Mouse (Mus musculus) retina, adult 2 months (tissue): ENCODE data around the gene Bcar3.
"Not testable (repeated sequence)": the region's sequence is repeated elsewhere in the genome, so short reads cannot be mapped to it uniquely, and the experiment has no call there.

Experiments used
- DNase-seq: peaks from one replicate; pipeline ENCODE4 v3.0.0-alpha.2; 2012; ENCODE audit warnings: low read depth, low spot score

The Bcar3 gene

DNA sequence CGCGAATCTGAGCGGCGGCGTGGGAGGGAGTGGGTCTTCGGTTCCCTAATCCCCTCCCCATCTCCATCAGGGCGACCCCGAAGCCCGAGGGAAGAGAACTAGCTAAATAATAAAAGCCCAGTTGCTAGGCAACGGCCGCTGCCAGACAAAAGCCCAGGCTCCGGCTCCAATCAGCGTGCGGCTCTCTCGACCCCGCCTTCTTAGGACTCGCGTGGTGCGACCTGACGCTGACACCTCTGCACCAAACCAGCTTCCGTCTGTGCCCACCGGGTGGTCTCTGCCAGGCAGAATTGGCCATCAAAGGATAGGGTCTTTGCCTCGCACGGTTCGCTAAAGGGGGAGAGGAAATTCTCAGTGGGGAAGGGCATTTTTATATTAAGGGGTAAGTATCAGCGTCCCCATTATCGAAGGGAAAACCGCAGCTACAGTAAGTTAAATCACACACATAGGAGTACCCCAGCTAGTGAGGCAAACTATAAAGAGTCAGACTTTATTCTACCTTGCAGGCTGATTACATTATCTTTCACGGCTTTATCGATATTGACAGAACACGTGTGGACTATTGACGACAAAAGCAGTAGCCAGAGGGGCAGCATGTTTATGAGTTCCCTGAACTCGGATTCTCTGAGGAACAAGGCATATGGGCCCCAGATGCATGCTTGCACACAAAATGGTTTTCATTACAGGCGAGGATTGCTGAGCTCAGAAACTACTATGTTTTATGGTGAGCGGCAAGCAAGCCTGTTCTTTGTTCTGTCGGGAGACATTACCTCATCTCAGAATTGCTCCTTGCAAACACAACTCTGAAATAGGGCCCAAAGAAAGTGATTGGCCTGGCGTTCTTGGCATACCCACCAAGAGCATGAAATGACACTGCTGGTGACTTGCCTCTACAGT, at the start of gene Bcar3:
TSS of gene Bcar3 (plus strand) at position 183 of the 897 bp plus-strand sequence.
- peak; percentile 85 for DNase-seq

DNA sequence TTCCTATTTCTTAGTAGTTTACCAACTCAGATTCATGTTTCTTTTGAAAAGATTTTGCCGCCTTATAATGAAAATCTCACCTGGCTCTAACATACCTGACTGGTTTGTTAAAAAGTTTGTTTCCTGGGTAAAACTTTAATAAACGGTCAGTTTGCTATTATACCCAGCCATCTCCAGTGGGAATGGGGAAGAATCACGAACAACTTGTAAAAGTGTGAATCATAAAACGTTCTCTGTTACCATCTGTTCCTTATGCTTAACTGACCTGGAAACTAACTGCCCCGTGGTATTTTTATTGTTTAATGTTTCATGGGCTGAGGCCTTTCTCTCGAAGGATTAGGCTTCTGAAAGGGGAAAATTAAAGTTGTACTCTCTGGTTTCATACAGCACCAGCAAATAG, 49.2 kb upstream of the Bcar3 start:
- no peak for DNase-seq

DNA sequence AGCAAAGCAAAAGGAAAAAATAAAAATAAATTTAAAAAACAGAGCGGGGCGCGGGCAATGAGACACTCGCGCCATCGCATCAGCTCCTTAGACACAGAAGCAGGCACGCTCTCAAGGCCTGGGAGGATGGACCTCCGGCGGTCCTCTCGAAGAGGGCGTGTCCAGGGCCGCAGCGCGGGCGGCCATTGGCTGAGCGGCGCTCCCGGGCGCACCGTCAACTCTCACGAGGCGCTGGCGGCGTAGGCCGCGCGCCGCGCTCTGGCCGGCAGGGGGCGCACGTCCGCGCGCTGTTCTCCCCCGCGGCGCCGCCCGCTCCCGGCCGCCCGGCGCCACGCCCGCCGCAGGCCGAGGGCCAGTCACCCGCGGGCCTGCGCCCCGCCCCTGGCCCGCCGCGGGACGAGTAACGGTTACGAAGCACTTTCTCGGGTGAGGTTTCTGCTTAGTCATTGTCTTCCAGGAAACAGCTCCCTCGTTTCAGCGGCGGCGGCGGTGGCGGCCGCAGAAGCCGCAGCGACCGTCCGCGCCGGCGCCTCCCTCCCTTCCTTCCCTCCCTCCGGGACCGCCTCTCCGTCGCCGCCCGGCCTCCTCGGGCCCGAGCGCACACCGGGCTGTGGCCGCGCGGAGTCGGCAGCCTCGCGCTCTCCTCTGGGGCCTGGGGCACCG, 48.6 kb upstream of the Bcar3 start, which contains the start of gene Gclm:
TSS of gene Gclm (plus strand) at position 343 of the 663 bp plus-strand sequence.
- peak; percentile 87 for DNase-seq

DNA sequence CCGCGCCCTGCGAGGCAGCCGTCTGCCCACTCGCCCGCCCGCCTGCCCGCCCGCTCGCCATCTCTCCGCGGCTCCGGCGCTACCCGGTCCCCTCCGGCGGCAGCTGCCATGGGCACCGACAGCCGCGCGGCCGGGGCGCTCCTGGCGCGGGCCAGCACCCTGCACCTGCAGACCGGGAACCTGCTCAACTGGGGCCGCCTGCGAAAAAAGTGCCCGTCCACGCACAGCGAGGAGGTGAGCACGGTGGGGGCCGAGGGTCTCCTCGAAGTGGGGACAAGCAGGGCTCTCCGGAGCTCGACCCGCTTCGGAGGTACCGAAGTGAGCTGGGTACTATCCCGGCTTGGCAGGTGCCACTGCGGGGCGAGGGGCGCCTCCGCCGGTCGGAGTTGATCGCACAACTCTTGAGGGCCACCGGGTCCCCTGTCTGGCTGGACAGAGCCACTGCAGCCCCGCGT, 48.0 kb upstream of the Bcar3 start:
- DNase-seq: no peak

DNA sequence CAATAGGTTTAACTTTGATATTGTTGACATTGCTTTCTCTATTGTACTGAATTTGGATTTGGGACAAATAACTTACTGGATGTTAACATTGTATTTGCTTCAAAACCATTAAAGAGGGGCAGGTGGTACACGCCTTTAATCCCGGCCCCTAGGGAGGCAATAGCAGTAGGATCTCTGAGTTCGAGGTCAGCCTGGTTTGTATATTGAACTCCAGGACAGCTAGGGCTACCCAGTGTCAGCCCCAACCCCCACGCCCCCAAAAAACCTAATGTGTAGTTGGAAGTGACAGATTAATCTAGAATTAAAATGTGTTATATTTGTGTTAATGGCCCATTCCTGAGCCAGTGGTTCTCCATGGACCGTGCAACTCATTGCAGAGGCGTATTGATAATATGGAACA, 47.5 kb upstream of the Bcar3 start:
- no peak for DNase-seq

DNA sequence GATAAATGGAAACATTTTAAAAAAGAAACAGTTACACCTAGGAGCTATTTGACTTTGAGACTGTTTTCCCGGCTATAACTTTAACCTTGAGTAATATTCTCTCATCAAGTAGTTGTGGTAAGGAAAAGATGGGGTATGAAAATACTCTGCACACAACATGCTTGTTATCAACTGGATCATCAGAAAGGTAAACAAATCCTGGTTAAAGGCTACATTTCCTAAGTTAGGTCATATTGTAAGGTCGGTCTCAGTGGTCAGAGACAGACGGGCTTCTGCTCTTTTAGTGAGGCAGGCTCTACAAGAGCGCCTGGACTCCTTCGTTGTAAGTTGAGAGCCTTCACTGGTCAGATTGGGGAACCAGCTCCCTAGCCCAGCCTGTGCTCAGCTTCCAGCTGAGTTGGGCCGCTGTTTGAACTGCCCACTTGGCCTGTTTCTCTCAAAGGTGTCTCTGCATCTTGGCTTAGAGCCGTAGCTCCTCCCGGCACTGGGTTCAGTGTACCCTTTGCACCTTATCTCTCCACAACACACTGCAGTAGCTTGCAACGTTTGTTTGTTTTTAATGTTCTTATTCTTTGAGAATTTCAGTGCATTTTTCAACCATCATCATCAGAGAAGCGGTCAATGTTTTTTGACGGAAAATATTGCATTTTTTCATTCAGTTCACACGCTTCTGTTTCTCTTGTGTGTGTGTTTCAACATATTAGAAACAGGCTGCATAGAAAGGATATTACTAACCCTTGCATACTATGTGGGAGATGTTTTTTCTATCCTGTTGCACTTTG, 46.8 kb upstream of the Bcar3 start:
- no peak for DNase-seq

DNA sequence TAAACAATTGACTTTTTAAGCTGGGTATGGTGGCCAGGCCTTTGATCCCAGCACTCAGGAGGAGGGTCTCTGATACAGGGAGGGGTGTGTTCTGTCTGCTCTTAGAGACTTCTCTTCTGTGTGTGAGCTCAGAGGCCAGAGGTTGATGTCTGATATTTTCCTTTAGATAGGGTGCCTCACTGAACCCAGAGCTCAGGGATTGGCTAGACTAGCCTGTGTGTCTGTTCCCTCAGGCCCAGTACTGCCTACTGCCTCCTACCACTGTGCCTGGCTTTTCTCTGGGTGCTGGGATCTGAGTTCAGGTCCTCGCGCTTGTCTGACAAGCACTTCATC, 46.2 kb upstream of the Bcar3 start:
- DNase-seq: no peak

DNA sequence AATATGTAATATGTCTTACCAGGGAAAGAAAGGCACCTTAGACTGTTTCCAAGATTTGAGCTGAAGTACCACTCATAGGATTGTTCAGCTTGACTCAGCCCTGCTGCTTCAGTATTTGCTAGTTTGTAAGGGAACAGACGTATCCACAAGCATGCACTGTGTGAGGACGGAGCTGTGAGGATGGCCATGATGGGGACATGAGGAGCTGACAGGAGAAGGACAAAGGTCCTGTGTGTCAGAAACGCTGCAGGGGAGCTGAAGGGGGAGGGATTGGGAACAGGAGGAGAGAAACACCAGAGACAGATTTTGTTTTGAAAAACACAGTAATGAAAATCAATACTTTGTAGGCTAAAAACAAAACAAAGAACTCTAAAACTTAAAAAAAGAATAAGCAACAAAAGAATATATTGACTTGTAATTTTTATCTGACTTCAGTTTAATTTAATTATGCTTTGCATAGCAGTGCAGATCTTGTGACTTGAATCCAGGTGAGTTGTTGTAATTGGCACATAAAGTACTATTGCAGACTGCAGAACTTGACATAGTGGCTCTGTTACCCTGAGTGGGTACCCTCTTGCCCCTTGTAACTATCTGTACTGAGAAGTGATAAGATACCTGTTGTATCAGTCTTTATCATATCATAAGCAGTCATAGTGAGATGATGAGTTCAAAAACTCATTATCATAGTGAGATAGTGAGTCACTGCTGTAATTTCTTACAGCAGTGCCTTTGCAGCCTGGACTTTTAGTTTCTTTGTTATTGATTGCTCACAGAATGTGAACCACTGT, 41.3 kb upstream of the Bcar3 start:
- DNase-seq: no peak

DNA sequence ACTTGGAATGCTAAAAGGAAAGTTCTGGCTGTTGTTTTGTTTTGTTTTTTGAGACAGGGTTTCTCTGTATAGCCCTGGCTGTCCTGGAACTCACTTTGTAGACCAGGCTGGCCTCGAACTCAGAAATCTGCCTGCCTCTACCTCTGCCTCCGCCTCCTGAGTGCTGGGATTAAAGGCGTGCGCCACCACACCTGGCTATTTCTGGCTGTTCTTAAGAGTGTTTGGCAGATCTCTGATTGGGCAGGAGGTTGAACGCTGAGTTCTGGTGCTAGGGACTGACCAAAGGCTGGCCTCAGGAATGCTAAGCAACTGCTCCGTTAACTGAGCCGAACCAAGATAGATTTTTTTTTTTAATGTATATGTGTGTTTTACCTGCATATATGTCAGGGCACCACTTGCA, 39.9 kb upstream of the Bcar3 start:
- DNase-seq: not testable (repeated sequence)

DNA sequence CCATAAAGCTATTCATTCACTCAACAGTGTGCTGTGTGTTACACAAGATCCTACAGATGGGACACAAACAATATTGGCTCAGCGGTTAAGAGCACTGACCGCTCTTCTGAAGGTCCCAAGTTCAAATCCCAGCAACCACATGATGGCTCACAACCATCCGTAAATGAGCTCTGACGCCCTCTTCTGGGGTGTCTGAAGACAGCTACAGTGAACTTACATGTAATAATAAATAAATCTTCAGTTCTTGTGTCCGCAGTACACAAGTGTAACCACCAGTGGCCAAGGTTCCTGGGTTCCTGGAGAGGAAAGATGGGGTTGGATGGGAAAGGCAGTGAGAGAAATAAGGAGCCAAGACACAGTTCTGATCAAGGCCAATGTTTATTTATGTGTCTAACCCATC, 23.9 kb upstream of the Bcar3 start:
- DNase-seq: no peak

DNA sequence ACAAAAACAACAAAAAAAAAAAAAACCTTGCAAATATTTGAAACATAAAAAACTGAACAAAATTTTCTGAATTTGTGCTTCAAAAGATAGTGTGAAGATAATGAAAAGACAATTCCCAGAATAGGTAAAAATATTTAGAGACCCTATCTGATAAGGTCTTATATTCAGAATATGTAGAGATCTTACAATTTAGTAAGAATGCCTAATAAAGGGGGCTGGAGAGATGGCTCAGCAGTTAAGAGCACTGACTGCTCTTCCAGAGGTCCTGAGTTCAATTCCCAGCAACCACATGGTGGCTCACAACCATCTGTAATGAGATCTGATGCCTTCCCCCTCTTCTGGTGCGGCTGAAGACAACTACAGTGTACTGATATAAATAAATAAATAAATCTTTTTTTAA, 21.4 kb upstream of the Bcar3 start:
- DNase-seq: not testable (repeated sequence)

DNA sequence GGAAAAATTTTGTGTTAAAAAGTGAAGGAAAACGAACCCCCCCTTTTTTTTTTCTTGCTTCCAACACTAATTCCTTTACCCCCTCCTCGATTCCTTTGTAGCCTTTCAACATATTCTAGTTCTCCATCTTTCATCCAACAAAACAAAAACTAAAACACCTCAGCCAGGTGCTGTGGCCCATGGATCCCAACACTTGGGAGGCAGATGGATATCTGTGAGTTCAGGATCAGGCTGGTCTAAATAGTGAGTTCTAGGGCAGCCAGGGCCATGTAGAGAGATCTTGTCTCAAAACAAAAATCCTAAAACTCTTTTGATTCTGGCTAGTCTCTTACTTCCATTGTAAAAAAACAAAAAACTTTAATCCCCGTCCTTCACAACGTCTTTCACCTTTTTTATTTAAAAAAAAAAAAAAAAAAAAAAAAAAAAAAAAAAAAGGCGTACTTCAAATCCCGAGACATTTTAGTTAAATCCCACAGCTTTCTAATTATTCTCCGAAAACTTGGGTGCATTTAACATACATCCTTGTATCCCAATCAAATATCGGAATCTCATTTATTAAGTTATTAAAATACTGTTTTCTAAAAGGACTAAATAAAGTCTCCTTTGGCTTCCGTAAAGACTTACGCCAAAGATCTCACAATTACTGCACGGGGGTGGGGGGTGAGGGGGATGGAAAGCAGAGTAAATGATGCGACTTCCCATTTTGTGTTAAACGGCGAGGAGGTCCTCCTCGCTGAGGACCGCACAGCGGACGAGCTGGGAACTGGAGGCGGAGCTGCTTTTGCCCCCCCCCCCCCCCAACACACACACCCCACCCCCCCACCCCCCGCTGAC, 20.3 kb upstream of the Bcar3 start:
- no peak for DNase-seq

DNA sequence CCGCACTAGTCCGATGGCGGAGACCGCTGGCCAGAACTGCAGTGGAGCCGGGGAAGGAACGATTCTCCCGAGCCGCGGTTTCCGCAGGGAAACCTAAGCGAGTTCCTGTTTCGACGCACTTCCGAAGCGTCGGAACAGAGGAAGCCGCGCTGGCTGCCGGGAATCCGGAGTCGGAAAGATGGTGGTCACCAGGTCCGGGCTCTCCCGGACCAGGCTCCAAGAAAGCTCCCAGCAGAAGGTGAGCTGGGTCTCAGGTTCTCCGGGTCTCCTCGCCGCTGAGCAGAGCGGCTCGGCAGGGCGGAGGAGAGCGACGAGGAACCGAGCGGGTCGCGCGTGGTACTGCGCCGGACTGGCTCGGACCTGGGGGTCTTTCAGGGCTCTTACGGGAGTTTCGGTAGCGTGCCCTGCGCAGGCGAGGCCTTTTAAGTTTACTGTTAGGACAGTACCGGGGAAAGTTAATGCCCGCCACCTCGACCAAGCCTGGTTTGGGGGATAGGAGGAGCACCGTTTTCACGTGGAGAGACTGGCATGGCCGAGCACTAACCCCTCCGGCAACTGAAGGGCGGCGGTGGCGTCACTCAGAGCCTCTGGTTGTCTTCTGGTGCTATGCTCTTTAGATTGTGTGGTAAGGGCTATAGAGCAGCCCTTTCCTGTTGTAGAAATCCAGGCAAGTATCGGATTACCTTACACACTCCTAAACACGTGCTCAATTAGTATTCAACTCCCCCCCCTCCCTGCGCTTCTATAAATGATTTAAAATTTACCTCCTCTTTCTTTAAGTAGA, 19.5 kb upstream of the Bcar3 start, which contains the start of gene Dnttip2:
TSS of gene Dnttip2 (plus strand) at position 148 of the 784 bp plus-strand sequence.
- peak; percentile 97 for DNase-seq

DNA sequence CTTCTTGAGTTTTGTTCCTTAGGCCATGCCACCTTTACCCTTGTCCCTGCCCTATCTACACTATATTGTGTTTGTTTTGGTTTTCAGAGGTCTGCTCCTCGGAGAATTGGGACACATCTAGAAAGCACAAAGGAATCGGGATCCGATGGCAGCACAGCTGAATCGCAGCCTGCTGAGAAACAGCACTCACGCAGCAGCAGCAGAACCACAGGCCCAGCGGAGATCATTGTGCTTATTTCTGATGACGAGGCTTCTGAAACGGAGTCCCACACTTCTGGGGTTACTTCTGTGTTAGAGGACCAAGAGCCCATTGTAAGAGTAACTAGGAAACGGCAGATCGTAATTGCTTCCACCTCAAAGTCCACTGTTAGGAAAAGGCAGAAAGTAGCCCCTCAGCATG, 18.8 kb upstream of the Bcar3 start:
- no peak for DNase-seq

DNA sequence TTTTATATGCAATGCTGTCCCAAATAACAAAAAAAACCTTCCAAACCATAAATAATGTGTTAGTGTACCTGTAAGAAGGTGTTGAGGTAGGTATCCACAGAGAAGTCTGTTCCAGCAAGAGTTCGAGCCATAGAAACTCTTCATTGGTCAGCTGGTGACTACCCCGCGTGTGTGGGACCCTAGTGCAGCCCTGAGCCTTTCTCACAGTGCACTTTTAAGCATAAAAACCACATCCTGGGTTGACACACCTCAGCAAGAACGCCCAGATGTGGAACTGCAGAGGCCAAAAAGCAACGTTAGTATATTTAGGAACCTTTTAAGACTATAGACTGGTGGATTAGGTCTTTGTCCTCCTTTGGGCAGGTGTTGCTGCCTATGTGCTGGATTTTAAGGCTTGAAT, 6.7 kb upstream of the Bcar3 start:
- DNase-seq: no peak

DNA sequence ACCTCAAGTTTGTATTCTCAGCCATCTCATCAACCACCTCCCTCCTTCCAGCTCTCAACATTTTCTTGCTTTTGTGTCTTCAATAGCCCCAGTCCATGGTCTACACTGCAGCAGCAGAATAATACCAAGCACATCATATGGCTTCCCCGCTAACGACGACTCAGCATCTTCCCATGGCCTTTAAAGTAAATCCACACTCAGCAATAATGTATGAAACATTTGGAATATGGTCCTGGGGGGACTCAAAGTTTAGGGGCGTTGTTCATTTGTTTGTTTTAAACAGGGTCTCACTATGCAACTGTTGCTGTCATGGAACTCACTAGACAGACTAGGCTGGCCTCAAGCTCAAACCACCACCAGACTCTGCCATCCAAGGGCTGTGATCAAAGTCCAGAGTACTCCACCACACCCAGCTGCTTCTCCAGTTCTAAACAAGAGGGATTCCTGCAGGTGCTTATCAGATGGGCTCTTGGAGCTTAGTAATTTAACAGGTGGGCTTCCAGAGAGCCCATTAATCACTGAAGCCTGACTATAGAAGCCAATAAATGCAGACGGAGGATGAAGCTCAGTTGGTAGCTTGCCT, 5.2 kb upstream of the Bcar3 start:
- no peak for DNase-seq

DNA sequence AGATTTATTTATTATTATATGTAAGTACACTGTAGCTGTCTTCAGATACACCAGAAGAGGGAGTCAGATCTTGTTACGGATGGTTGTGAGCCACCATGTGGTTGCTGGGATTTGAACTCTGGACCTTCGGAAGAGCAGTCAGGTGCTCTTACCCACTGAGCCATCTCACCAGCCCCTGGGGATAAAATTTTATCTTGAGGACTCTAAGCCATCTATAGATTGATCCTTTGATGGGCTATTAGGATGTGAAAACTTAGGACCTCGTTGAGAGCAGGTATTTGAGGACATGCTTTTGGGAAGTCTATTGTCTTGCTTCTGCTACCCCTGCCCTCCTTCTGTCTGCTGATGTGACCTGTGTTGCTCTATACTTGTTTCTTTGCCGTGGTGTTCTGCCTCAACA, 4.6 kb upstream of the Bcar3 start:
- not testable (repeated sequence) for DNase-seq

DNA sequence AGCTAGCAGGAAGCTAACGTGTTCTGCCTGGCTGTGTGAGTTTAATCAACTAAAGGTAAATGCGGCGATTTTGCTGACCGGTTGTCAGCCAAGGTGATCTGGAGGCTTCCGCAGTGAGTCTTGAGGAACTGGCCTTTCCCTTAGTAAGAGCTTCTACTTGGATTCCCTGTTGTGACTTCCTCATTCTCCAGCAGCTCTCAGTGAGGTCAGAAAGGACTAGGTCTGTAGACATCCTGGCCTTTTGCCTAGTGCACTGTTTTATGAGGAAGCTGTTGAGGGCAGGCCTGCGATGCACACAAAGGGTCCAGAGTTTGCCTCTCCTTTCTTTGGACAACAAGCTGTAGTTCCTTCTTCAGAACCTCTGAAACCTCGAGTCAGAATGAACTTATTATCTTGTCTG, 3.2 kb upstream of the Bcar3 start:
- no peak for DNase-seq

DNA sequence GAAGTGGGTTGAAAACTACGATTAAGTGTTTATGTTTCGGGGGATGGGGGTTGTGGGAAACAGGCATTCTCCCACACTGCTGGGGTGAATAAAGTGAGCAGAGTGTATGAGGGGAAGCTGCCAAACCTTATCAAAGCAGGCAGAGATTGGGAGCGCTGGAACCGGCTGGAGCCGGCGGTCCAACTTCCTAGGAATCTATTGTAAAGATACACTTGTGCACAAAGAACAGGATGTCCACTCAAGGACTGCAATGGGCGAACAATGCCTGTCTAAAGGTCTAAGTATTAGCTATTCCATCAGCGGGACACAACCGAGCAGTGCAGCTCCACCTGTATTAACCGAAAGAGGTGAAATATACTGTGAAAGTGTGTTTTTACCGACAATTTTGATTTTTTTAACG, 2.1 kb upstream of the Bcar3 start:
- DNase-seq: no peak
